ENCODE assay signal across 8 mouse cellular contexts in genomic region chr17:83997778-83998177, GRCm38 (mm10).
DNase-seq lines count a peak whose midpoint lies in the region; TF ChIP-seq lines count a peak whose summit lies in the region.
"Had no signal": no experiment of that assay in that cellular context is flagged by ENCODE, and none has a peak within 500 bp of the region (broad histone marks: within the 10 kb centered on the region; RNA-seq: fewer than 3 reads in every experiment).

No protein-coding gene starts in this region.

- H3K4me1 ChIP-seq in cortical plate, adult 2 months (ENCODE audit: control insufficient read depth, insufficient read depth, low read length): no peaks in the 10 kb centered on the region
- H3K4me1 ChIP-seq: neural tube, embryonic 12.5 days had no signal

- DNase-seq in B cell, adult 2 months: peak; percentile 87 to 89
- DNase-seq in ES-CJ7 (ENCODE audit: low read depth, low spot score): peak; percentile 74
- DNase-seq in kidney, adult 11 months: peak; percentile 44
- DNase-seq in left cerebral cortex, postnatal 36 days (ENCODE audit: low spot score in 2 of 2): peak; percentile 23 to 30
- DNase-seq in retina, adult 2 months (ENCODE audit: low read depth, low spot score): peak; percentile 11
- DNase-seq in thymus, postnatal 10 days (ENCODE audit: low spot score in 2 of 2): peak; percentile 60 to 87

- peak; percentile 48 for TF ChIP-seq CTCF in cortical plate, adult 2 months (IDR thresholded peaks at IDR 0.05; ENCODE audit: extremely low read depth, insufficient read depth, low read length)

- no peak for TF ChIP-seq POLR2A in cortical plate, adult 2 months (IDR thresholded peaks at IDR 0.05; ENCODE audit: extremely low read depth, insufficient read depth, low read length)

- H3K27ac ChIP-seq in cortical plate, adult 2 months (ENCODE audit: insufficient read depth, low read length): no peak overlapping the region
- H3K27ac ChIP-seq: neural tube, embryonic 12.5 days had no signal

- H3K4me3 ChIP-seq in cortical plate, adult 2 months (ENCODE audit: insufficient read depth, low read length): no peak overlapping the region
- H3K4me3 ChIP-seq: neural tube, embryonic 12.5 days had no signal

- intact Hi-C loops in left cerebral cortex, postnatal 36 days (cut with DNase I): no loop called here

Comparison
In these comparisons a context has a peak if more than half of its experiments do, and no peak if none do; other contexts are left out.
1. DNase-seq: peak in every context shown above with its lines; median percentile 88 in B cell, adult 2 months; 74 in ES-CJ7; 74 in thymus, postnatal 10 days; 44 in kidney, adult 11 months; 26 in left cerebral cortex, postnatal 36 days; 11 in retina, adult 2 months.